Mouse (Mus musculus) midbrain, embryonic 10.5 days (tissue): ENCODE results near the gene Slc35f6. TPM values are rescaled to one million over a fixed set of nuclear protein-coding genes. Genes with fewer than 3 reads are reported as not detected.

ENCODE experiments used
- DNase-seq: peaks from one replicate; pipeline ENCODE4 v3.0.0-alpha.2; 2017; ENCODE audit warnings: low spot score
- H3K27ac ChIP-seq: fragments of 300-500 bp; sonication (generic); replicated peaks from 2 replicates; pipeline ENCODE4 v1.5.1; 2016; ENCODE audit warnings: mild to moderate bottlenecking
- H3K27me3 ChIP-seq: fragments of 300-500 bp; sonication (generic); 2 replicates; pipeline ENCODE4 v1.6.1; 2016; ENCODE audit warnings: low read depth, mild to moderate bottlenecking; ENCODE audit not compliant: poor library complexity, severe bottlenecking
- H3K36me3 ChIP-seq: fragments of 300-500 bp; sonication (generic); 2 replicates; pipeline ENCODE4 v1.6.1; 2016; ENCODE audit warnings: mild to moderate bottlenecking, moderate library complexity
- H3K4me1 ChIP-seq: fragments of 300-500 bp; sonication (generic); 2 replicates; pipeline ENCODE4 v1.6.1; 2016
- H3K4me3 ChIP-seq: fragments of 300-500 bp; sonication (generic); 2 replicates; pipeline ENCODE4 v1.5.1; 2016; ENCODE audit warnings: mild to moderate bottlenecking, moderate library complexity
- H3K9me3 ChIP-seq: fragments of 300-500 bp; sonication (generic); replicated peaks from 2 replicates; pipeline ENCODE4 v1.6.1; 2016; ENCODE audit warnings: mild to moderate bottlenecking
- WGBS: fragments of 180-500 bp; shearing (Covaris S2); methylation state at CpG from one replicate; pipeline ENCODE4 v1.1.7; 2016; 5-methylcytosine and 5-hydroxymethylcytosine counted together
- polyA plus RNA-seq: library from polyadenylated mRNA; unstranded; fragments of >200 nt; fragmentation: Nextera tagmentation; extraction: Ambion mirVana; gene quantifications from 2 replicates; pipeline ENCODE4 v1.2.1, GENCODE M21; 2016

The Slc35f6 gene
- polyA plus RNA-seq, 1 experiment from 2014 or later: 26.7 TPM

- no peak overlapping the region for H3K27ac ChIP-seq
- H3K27me3 ChIP-seq: peaks cover 19% of the 10 kb centered on the region
- no peaks in the 10 kb centered on the region for H3K36me3 ChIP-seq
- WGBS: 85% methylated on average over 8 of the region's 8 CpGs
- H3K9me3 ChIP-seq: no peaks in the 10 kb centered on the region
- H3K4me1 ChIP-seq: peaks cover 35% of the 10 kb centered on the region
- no peak overlapping the region for H3K4me3 ChIP-seq
- no peak for DNase-seq
Measured at GRCm38 (mm10) chr5:30613242-30613641, 34.5 kb upstream of the Slc35f6 start.

GRCm38 (mm10) chr5:30614221-30614620, 33.5 kb upstream of the Slc35f6 start:
- no peaks in the 10 kb centered on the region for H3K9me3 ChIP-seq
- no peak for DNase-seq
- peaks cover 32% of the 10 kb centered on the region for H3K4me1 ChIP-seq
- H3K4me3 ChIP-seq: no peak overlapping the region
- no peak overlapping the region for H3K27ac ChIP-seq
- 39% methylated on average over 1 of the region's 1 CpGs for WGBS
- peaks cover 29% of the 10 kb centered on the region for H3K27me3 ChIP-seq
- H3K36me3 ChIP-seq: no peaks in the 10 kb centered on the region

GRCm38 (mm10) chr5:30615416-30615815, 32.3 kb upstream of the Slc35f6 start:
- Histone ChIP-seq H3K4me3 (no peak overlapping the region), H3K27me3 (peaks cover 38% of the 10 kb centered on the region), H3K27ac (no peak overlapping the region), H3K4me1 (peaks cover 22% of the 10 kb centered on the region), H3K36me3 (no peaks in the 10 kb centered on the region), H3K9me3 (no peaks in the 10 kb centered on the region)
- no peak for DNase-seq
- WGBS: 44% methylated on average over 6 of the region's 6 CpGs

- H3K27ac ChIP-seq: no peak overlapping the region
- 83% methylated on average over 4 of the region's 4 CpGs for WGBS
- H3K9me3 ChIP-seq: no peaks in the 10 kb centered on the region
- DNase-seq: no peak
- peaks cover 42% of the 10 kb centered on the region for H3K27me3 ChIP-seq
- no peak overlapping the region for H3K4me3 ChIP-seq
- peaks cover 20% of the 10 kb centered on the region for H3K4me1 ChIP-seq
- H3K36me3 ChIP-seq: no peaks in the 10 kb centered on the region
Measured at GRCm38 (mm10) chr5:30615819-30616218, 31.9 kb upstream of the Slc35f6 start.

GRCm38 (mm10) chr5:30616644-30617043, 31.1 kb upstream of the Slc35f6 start:
- 47% methylated on average over 3 of the region's 3 CpGs for WGBS
- Histone ChIP-seq H3K9me3 (no peaks in the 10 kb centered on the region), H3K27me3 (peaks cover 51% of the 10 kb centered on the region)

GRCm38 (mm10) chr5:30617357-30617756, 30.4 kb upstream of the Slc35f6 start:
- peaks cover 17% of the 10 kb centered on the region for H3K4me1 ChIP-seq
- no peak overlapping the region for H3K4me3 ChIP-seq
- H3K27ac ChIP-seq: no peak overlapping the region
- H3K27me3 ChIP-seq: peaks cover 58% of the 10 kb centered on the region
- 36% methylated on average over 3 of the region's 3 CpGs for WGBS
- H3K36me3 ChIP-seq: no peaks in the 10 kb centered on the region
- no peak for DNase-seq
- no peaks in the 10 kb centered on the region for H3K9me3 ChIP-seq

More at GRCm38 (mm10) chr5:30616644-30617043, 31.1 kb upstream of the Slc35f6 start:
- H3K4me1 ChIP-seq: peaks cover 13% of the 10 kb centered on the region
- DNase-seq: no peak
- H3K27ac ChIP-seq: no peak overlapping the region
- no peaks in the 10 kb centered on the region for H3K36me3 ChIP-seq
- no peak overlapping the region for H3K4me3 ChIP-seq

- Histone ChIP-seq H3K9me3 (no peaks in the 10 kb centered on the region), H3K4me1 (peaks cover 22% of the 10 kb centered on the region), H3K4me3 (no peak overlapping the region), H3K27ac (no peak overlapping the region), H3K27me3 (peaks cover 63% of the 10 kb centered on the region), H3K36me3 (no peaks in the 10 kb centered on the region)
- no peak for DNase-seq
- WGBS: 37% methylated on average over 11 of the region's 11 CpGs
Measured at GRCm38 (mm10) chr5:30617851-30618250, 29.9 kb upstream of the Slc35f6 start.

- H3K9me3 ChIP-seq: no peaks in the 10 kb centered on the region
- 82% methylated on average over 8 of the region's 8 CpGs for WGBS
- DNase-seq: no peak
- H3K27ac ChIP-seq: no peak overlapping the region
- no peaks in the 10 kb centered on the region for H3K36me3 ChIP-seq
- peaks cover 27% of the 10 kb centered on the region for H3K4me1 ChIP-seq
- H3K27me3 ChIP-seq: peaks cover 69% of the 10 kb centered on the region
- H3K4me3 ChIP-seq: no peak overlapping the region
Measured at GRCm38 (mm10) chr5:30618376-30619003, 29.2 kb upstream of the Slc35f6 start.

GRCm38 (mm10) chr5:30619211-30619610, 28.5 kb upstream of the Slc35f6 start:
- peaks cover 25% of the 10 kb centered on the region for H3K4me1 ChIP-seq
- peaks cover 75% of the 10 kb centered on the region for H3K27me3 ChIP-seq
- WGBS: 65% methylated on average over 2 of the region's 2 CpGs
- no peak overlapping the region for H3K4me3 ChIP-seq
- H3K9me3 ChIP-seq: no peaks in the 10 kb centered on the region
- no peaks in the 10 kb centered on the region for H3K36me3 ChIP-seq
- no peak for DNase-seq
- no peak overlapping the region for H3K27ac ChIP-seq

- Histone ChIP-seq H3K4me1 (peaks cover 25% of the 10 kb centered on the region), H3K4me3 (no peak overlapping the region), H3K27ac (no peak overlapping the region), H3K9me3 (no peaks in the 10 kb centered on the region), H3K27me3 (peaks cover 77% of the 10 kb centered on the region), H3K36me3 (no peaks in the 10 kb centered on the region)
- DNase-seq: no peak
- WGBS: 98% methylated on average over 20 of the region's 20 CpGs
Measured at GRCm38 (mm10) chr5:30620567-30620966, 27.2 kb upstream of the Slc35f6 start.

- H3K4me3 ChIP-seq: no peak overlapping the region
- 88% methylated on average over 9 of the region's 9 CpGs for WGBS
- no peaks in the 10 kb centered on the region for H3K9me3 ChIP-seq
- no peaks in the 10 kb centered on the region for H3K36me3 ChIP-seq
- DNase-seq: no peak
- H3K4me1 ChIP-seq: peaks cover 25% of the 10 kb centered on the region
- H3K27me3 ChIP-seq: peaks cover 78% of the 10 kb centered on the region
- H3K27ac ChIP-seq: no peak overlapping the region
Measured at GRCm38 (mm10) chr5:30621211-30621790, 26.4 kb upstream of the Slc35f6 start.

GRCm38 (mm10) chr5:30621844-30622176, 25.9 kb upstream of the Slc35f6 start:
- H3K4me3 ChIP-seq: peak overlapping the region; percentile 58
- H3K36me3 ChIP-seq: no peaks in the 10 kb centered on the region
- DNase-seq: no peak
- peaks cover 22% of the 10 kb centered on the region for H3K4me1 ChIP-seq
- no peak overlapping the region; the same call in 1 of the 2 replicates for H3K27ac ChIP-seq
- WGBS: 43% methylated on average over 22 of the region's 22 CpGs
- H3K27me3 ChIP-seq: peaks cover 78% of the 10 kb centered on the region
- no peaks in the 10 kb centered on the region for H3K9me3 ChIP-seq

GRCm38 (mm10) chr5:30622177-30622840, 25.4 kb upstream of the Slc35f6 start:
- Histone ChIP-seq H3K27ac (peak overlapping the region; percentile 52), H3K4me3 (peak overlapping the region; percentile 58), H3K4me1 (peaks cover 22% of the 10 kb centered on the region), H3K36me3 (no peaks in the 10 kb centered on the region), H3K9me3 (no peaks in the 10 kb centered on the region), H3K27me3 (peaks cover 78% of the 10 kb centered on the region)
- peak; percentile 59 for DNase-seq
- WGBS: 2% methylated on average over 69 of the region's 69 CpGs
